Mouse (Mus musculus) frontal cortex, postnatal 14 days (tissue): ENCODE results near the gene Nrxn1.

Experiments used
- DNase-seq, 2 experiments: peaks; one replicate each; pipeline ENCODE4 v3.0.0; 2022; ENCODE audit warnings: low spot score in 2 of 2

Gene Nrxn1

GRCm38 (mm10) chr17:90087616-90088313 lies 1005.1 kb downstream of the Nrxn1 start:
- no peak for DNase-seq

- DNase-seq, result peak; percentile 25 to 49
Measured at GRCm38 (mm10) chr17:90086826-90087225, 1006.0 kb downstream of the Nrxn1 start.

DNA sequence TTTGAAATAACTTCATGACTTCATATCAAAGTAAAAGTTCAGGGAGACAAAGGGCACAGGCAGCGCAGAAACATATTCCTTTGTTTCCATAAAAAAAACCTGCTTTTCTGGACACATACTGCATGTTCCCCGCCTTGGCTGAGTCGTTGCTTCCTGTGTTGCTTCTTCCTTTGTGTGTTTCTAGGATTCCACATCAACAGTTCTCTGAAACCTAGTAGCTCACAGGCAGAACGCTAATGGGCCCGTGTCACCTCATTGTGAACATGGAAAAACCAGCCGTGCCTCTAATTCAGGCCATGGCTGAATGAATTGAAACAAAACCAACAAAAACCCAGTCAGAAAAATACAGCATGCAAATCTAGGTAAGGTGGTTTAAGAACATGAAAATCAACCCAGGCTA lies 1013.9 kb downstream of the Nrxn1 start:
- DNase-seq, result no peak

GRCm38 (mm10) chr17:90078488-90078887 lies 1014.4 kb downstream of the Nrxn1 start:
- no peak for DNase-seq

DNA sequence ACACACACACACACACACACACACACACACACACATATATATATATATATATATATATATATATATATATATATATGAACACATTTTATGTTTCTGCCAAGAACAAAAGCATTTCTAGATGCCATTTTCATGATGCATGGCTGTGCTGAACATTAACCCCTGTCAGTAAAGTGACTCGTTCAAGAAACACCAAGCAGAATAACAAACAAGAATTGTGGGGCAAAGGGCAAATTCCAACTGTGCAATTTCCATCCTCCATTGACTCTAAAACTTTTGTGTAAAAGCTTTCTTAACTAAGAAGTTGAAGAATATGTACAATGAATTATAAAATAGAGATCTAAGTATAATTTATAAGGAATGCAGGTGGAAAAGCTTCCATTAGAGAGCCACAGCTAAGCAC lies 1030.0 kb downstream of the Nrxn1 start:
- no peak for DNase-seq

- DNase-seq, result no peak
Measured at GRCm38 (mm10) chr17:90060872-90061271, 1032.0 kb downstream of the Nrxn1 start.

DNA sequence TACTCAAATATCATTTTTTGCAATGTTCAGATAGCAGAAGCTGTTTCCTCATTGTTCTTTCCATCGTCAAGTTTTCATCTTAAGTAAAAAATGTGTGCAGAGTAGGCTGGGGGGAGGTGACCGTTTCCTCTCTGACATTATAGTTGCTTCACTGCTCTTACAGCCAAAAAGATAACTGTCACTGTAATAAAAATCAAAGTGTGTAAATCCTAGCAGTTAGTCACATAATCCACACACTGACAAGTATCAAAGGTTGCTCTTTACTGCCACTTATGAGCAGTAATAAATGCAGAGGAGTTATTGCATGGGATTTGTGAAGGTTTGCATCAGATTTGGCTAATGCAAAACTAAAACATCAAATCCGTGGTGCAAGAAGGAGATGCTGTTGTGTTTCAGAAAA lies 1032.7 kb downstream of the Nrxn1 start:
- DNase-seq, result no peak

- DNase-seq, result no peak
Measured at GRCm38 (mm10) chr17:90059320-90060111, 1033.4 kb downstream of the Nrxn1 start.

DNA sequence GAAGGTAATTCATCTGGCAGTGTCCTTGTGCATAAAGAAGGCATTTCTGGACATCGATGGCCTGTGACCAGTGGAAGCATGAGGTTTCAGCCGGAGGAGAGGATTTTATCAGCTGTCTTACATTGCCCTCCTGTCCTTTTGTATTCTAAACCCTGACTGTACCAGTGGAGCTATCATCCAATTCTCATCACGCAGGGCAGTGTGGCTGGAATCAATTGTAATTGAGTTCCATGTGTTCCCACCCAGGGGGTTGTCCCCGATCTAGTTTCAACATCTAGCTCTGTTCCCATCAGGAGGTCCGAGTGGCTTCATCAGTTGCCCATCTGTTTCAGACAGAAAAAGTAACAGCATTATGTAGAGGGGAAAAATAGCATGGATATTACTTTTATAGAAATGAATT lies 1038.6 kb downstream of the Nrxn1 start:
- no peak for DNase-seq

DNA sequence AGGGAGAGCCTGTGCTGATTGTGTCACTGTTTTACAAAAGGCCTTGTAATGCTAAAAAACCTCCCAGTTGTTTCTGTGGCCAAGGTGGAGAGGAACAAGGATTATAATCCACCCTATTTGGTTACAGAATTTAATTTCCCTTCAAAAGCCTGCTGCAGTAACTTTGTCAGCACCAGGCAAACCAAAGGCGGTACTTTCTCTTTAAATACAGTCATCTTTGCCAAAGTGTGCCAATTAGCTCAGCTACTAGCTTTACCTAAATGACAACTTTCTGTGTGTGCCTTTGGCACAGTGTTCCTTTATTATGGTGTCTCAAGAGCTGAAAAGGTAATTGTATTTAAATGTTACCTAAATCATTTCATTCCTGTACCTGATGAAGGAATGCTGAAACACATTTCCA lies 1053.6 kb downstream of the Nrxn1 start:
- no peak for DNase-seq

- no peak for DNase-seq
Measured at GRCm38 (mm10) chr17:90032416-90032815, 1060.5 kb downstream of the Nrxn1 start.

DNA sequence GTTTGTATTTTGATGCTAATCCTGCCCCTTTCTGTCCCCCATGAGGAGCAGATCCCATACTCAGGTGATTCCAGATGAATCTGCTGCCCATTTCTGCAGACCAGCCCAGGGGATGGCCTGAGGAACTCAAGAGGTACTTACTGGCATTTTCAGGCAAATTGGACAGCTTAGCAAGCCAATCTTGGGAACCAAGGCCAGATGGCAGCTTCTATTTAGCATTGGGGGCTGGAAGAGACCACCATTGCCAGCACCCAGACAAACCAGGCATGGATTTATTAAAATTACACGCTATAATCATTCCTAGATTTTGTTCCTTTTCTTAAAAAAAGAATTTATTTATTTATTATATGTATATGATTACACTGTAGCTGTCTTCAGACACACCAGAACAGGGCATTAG lies 1076.2 kb downstream of the Nrxn1 start:
- DNase-seq, result no peak

GRCm38 (mm10) chr17:90011761-90012160 lies 1081.1 kb downstream of the Nrxn1 start:
- DNase-seq, result no peak

DNA sequence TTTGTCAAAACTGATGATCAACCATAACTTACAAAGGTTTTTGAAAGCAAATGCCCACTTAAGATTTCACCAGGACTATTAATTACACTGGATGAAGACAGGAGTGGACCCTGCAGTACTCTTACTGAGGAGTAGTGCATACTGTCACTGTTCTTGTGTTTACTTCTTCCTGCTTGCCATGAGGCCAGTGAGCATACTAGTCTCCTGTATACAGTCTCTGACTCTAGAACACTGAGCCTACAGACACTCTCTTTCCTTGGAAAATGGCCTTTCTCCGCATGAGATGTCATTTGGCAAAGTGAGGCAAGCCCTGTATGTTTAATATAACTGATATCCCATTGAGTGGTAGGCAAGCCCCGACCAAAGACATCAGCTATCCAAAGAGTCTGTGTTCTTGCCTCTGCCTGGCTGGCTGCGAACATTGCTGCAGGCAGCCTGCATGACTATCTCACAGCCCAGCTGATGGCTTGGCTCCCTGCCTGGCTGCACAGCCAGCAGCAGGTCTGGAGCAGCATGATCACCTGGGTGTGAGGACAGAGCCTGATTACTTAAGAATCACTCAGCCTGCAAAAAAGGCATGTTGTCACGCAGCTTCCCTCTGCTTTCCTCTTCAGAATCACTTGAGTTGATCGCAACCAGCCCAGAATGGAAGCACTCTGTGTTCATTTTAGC lies 1085.3 kb downstream of the Nrxn1 start:
- peak; percentile 4 to 5 for DNase-seq

DNA sequence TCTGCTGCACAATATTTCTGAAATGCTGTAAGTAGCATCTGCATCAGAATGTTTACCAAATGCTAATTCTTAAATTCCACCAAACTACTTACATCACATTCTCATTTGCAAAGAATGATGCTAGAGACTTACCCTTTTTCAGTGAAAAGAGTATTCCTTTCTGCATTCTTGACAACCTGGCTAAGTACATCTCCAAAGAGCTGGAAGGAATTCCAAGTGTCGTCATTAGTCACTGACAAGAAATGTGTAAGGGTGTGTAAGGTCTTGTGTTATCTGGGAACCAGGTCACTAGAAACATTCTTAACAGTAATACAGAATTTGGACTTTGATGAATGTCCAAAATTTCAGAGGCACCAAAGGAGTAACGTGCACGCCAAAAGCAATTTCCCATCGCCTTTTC lies 1102.2 kb downstream of the Nrxn1 start:
- no peak for DNase-seq
